Mouse (Mus musculus) MEL (cell line): ENCODE measurements at regions not wholly inside any gene's neighbourhood (a gene's known extent, or its start where the extent isn't known, plus 50 kb on each side); places are given as distances from the start of the nearest gene placed in this dataset.

Experiments used
- CHD1 ChIP-seq: IDR thresholded peaks from 2 replicates; pipeline ENCODE4 v1.6.1; 2012; ENCODE audit warnings: low read depth, mild to moderate bottlenecking, inconsistent platforms, low read length, improper control_type of control experiment
- CTCF ChIP-seq, 3 experiments: IDR thresholded peaks in 2 of 3; conservative IDR thresholded peaks in 1 of 3; 2 replicates each; pipeline ENCODE4 v1.5.1; 2011 to 2012; ENCODE audit warnings: low read length in 3 of 3, low read depth in 2 of 3, mild to moderate bottlenecking in 2 of 3, improper control_type of control experiment in 1 of 3, inconsistent platforms in 1 of 3, mixed read lengths in 1 of 3, moderate library complexity in 1 of 3; ENCODE audit not compliant: control insufficient read depth in 1 of 3, insufficient read depth in 1 of 3, poor library complexity in 1 of 3, severe bottlenecking in 1 of 3
- ELF1 ChIP-seq: IDR thresholded peaks from 2 replicates; pipeline ENCODE4 v1.6.1; 2014; ENCODE audit warnings: low read depth, mild to moderate bottlenecking, inconsistent platforms, low read length, improper control_type of control experiment, moderate library complexity
- EP300 ChIP-seq, 2 experiments: IDR thresholded peaks; 2 replicates each; pipeline ENCODE4 v1.6.1; 2011; ENCODE audit warnings: improper control_type of control experiment in 2 of 2, low read length in 2 of 2, low read depth in 1 of 2, mild to moderate bottlenecking in 1 of 2
- KAT2A ChIP-seq: conservative IDR thresholded peaks from 2 replicates; pipeline ENCODE4 v1.6.1; 2012; ENCODE audit warnings: low read depth, low read length, improper control_type of control experiment, inconsistent platforms
- MYB ChIP-seq: IDR thresholded peaks from 2 replicates; pipeline ENCODE4 v1.6.1; 2011; ENCODE audit warnings: mild to moderate bottlenecking, low read depth, low read length, improper control_type of control experiment
- POLR2A ChIP-seq, 2 experiments: IDR thresholded peaks; 2 replicates each; pipeline ENCODE4 v1.6.1; 2011 to 2012; ENCODE audit warnings: low read length in 2 of 2, mild to moderate bottlenecking in 2 of 2, control low read depth in 1 of 2, improper control_type of control experiment in 1 of 2, low read depth in 1 of 2, moderate library complexity in 1 of 2; ENCODE audit not compliant: control insufficient read depth in 1 of 2, insufficient read depth in 1 of 2, poor library complexity in 1 of 2
- RAD21 ChIP-seq: IDR thresholded peaks from 2 replicates; pipeline ENCODE4 v1.6.1; 2011; ENCODE audit warnings: mild to moderate bottlenecking, low read depth, low read length, improper control_type of control experiment
- TCF12 ChIP-seq: IDR thresholded peaks from 2 replicates; pipeline ENCODE4 v1.6.1; 2014; ENCODE audit warnings: low read depth, mild to moderate bottlenecking, inconsistent platforms, low read length, improper control_type of control experiment, moderate library complexity

DNA sequence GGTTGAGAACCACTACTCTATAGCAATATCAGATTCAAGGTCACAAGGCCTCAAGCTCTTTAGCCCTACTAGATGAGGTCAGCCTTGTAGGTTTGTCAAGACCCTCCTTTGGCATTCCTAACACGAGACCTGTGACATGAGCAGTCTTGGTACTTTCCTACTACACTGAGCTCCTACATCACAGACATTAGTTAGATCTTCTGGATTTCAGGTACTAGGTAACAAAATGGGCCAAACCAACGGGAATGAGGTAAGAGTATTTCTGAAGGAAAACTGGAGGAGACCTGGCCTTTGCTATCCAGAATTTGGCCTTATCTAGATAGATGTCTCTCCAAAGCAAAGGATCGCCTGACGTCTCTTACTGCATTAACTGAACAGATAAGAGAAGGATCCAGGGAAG lies 93.7 kb upstream of the Cpsf6 start:
- TF ChIP-seq POLR2A (IDR thresholded peaks at IDR 0.05; ENCODE audit: control insufficient read depth in 1 of 2, insufficient read depth in 1 of 2, low read depth in 1 of 2, low read length in 2 of 2, poor library complexity in 1 of 2) (no peak), CTCF (IDR thresholded peaks at IDR 0.05 in 2 of 3, conservative IDR thresholded peaks at IDR 0.05 in 1 of 3; ENCODE audit: control insufficient read depth in 1 of 3, insufficient read depth in 1 of 3, low read depth in 2 of 3, low read length in 3 of 3, poor library complexity in 1 of 3, severe bottlenecking in 1 of 3) (no peak), CHD1 (no peak), EP300 (IDR thresholded peaks at IDR 0.05; ENCODE audit: low read depth in 1 of 2, low read length in 2 of 2) (no peak), KAT2A (no peak), ELF1 (no peak), MYB (no peak), TCF12 (no peak), RAD21 (no peak)
